ENCODE assay signal across 27 mouse cellular contexts in the genomic region with DNA sequence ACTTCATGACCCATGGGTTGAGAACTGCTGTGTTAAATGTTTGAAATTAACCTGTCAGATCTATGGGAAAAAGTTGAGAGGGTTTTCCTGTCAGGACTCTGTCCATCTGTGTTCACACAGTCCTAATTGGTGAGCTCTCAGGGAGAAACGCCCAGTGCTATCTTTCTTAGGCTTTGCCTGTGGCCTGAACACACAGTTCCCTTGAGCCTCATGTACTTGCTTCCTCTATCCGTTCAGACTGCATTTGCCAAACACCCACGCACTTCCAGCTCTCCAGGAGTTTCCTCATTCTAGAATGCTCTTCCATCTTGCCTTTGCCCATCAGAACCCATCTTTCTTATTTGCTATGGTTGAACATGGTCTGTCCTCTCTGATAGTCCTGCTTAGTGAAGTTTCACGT. TPM values are rescaled to one million over a fixed set of nuclear protein-coding genes. Genes with fewer than 3 reads are reported as not detected.
A peak's percentile ranks its signal among the peaks of the same experiment; 100 is the strongest.
DNase-seq lines count a peak whose midpoint lies in the region; ATAC-seq lines count a peak whose summit lies in the region.
"Had no signal": no experiment of that assay in that cellular context is flagged by ENCODE, and none has a peak within 500 bp of the region (broad histone marks: within the 10 kb centered on the region; RNA-seq: fewer than 3 reads in every experiment).

No protein-coding gene starts in this region.

- H3K27ac ChIP-seq in heart, embryonic 12.5 days (ENCODE audit: poor library complexity, severe bottlenecking), result no peak overlapping the region
- no peak overlapping the region for H3K27ac ChIP-seq in liver, embryonic 12.5 days
- H3K27ac ChIP-seq: embryonic facial prominence, embryonic 12.5 days; forebrain, embryonic 15.5 days; gastrocnemius, adult 2 months; hindbrain, embryonic 12.5 days; hindbrain, postnatal 0 days; intestine, embryonic 15.5 days; kidney, postnatal 0 days; liver, embryonic 15.5 days; midbrain, embryonic 12.5 days; neural tube, embryonic 13.5 days had no signal

- no peak for ATAC-seq in heart, embryonic 12.5 days (ENCODE audit: insufficient number of reproducible peaks, low FRiP score)
- ATAC-seq in liver, embryonic 12.5 days, result no peak
- ATAC-seq: forebrain, embryonic 15.5 days; hindbrain, postnatal 0 days; intestine, embryonic 15.5 days had no signal

- no peaks in the 10 kb centered on the region for H3K27me3 ChIP-seq in heart, embryonic 12.5 days (replicated peaks)
- H3K27me3 ChIP-seq in liver, embryonic 12.5 days (replicated peaks), result no peaks in the 10 kb centered on the region
- H3K27me3 ChIP-seq: embryonic facial prominence, embryonic 12.5 days; forebrain, embryonic 15.5 days; hindbrain, embryonic 12.5 days; intestine, embryonic 15.5 days; liver, embryonic 15.5 days; midbrain, embryonic 12.5 days; neural tube, embryonic 13.5 days had no signal

- H3K9me3 ChIP-seq in heart, embryonic 12.5 days (replicated peaks), result peaks cover 8% of the 10 kb centered on the region; the same call in 1 of the 2 replicates
- H3K9me3 ChIP-seq in liver, embryonic 12.5 days (replicated peaks), result no peaks in the 10 kb centered on the region
- H3K9me3 ChIP-seq: embryonic facial prominence, embryonic 12.5 days; forebrain, embryonic 15.5 days; hindbrain, embryonic 12.5 days; intestine, embryonic 15.5 days; liver, embryonic 15.5 days; midbrain, embryonic 12.5 days; neural tube, embryonic 13.5 days had no signal

- peak; percentile 28 for DNase-seq in heart, adult 8-10 months (ENCODE audit: low spot score)
- DNase-seq in adipocyte (ENCODE audit: low spot score), result peak; percentile 18
- DNase-seq in heart, postnatal 14 days, result peak; percentile 16 to 26
- DNase-seq in kidney, adult 9 months, result no peak
- DNase-seq: adrenal gland, postnatal 10 days; B cell, adult 2 months; cerebellum, adult 9-11 months; embryo, embryonic 11 days; gastrocnemius, adult 2 months; kidney, adult 2 months; liver; lung, embryonic 14.5 days; right cerebral cortex, postnatal 4 days; thymus, adult 2 months; thymus, postnatal 4 days had no signal

- no peak overlapping the region for H3K4me3 ChIP-seq in heart, embryonic 12.5 days
- H3K4me3 ChIP-seq in liver, embryonic 12.5 days, result no peak overlapping the region
- H3K4me3 ChIP-seq: embryonic facial prominence, embryonic 12.5 days; forebrain, embryonic 15.5 days; gastrocnemius, adult 2 months; hindbrain, embryonic 12.5 days; intestine, embryonic 15.5 days; liver, embryonic 15.5 days; midbrain, embryonic 12.5 days; neural tube, embryonic 13.5 days had no signal

- no peak overlapping the region for H3K9ac ChIP-seq in heart, embryonic 12.5 days
- no peak overlapping the region for H3K9ac ChIP-seq in liver, embryonic 12.5 days
- H3K9ac ChIP-seq: embryonic facial prominence, embryonic 12.5 days; forebrain, embryonic 15.5 days; hindbrain, embryonic 12.5 days; intestine, embryonic 15.5 days; liver, embryonic 15.5 days; lung, embryonic 14.5 days; midbrain, embryonic 12.5 days; neural tube, embryonic 13.5 days had no signal

- H3K4me1 ChIP-seq in heart, embryonic 12.5 days (replicated peaks), result no peaks in the 10 kb centered on the region
- no peaks in the 10 kb centered on the region for H3K4me1 ChIP-seq in liver, embryonic 12.5 days
- H3K4me1 ChIP-seq: embryonic facial prominence, embryonic 12.5 days; forebrain, embryonic 15.5 days; hindbrain, embryonic 12.5 days; intestine, embryonic 15.5 days; liver, embryonic 15.5 days had no signal

- intact Hi-C loops in heart, postnatal 14 days (cut with DNase I), result no loop called here

- H3K36me3 ChIP-seq in heart, embryonic 12.5 days, result no peaks in the 10 kb centered on the region
- H3K36me3 ChIP-seq in liver, embryonic 12.5 days, result no peaks in the 10 kb centered on the region
- H3K36me3 ChIP-seq: embryonic facial prominence, embryonic 12.5 days; forebrain, embryonic 15.5 days; hindbrain, embryonic 12.5 days; intestine, embryonic 15.5 days; liver, embryonic 15.5 days; midbrain, embryonic 12.5 days; neural tube, embryonic 13.5 days had no signal

- 69% methylated on average over 4 of the region's 4 CpGs for WGBS in heart, embryonic 12.5 days
- 50% methylated on average over 4 of the region's 4 CpGs for WGBS in liver, embryonic 12.5 days (ENCODE audit: insufficient replicate concordance)

- H3K4me2 ChIP-seq in heart, embryonic 12.5 days, result no peak overlapping the region
- H3K4me2 ChIP-seq in liver, embryonic 12.5 days, result no peak overlapping the region
- H3K4me2 ChIP-seq: embryonic facial prominence, embryonic 12.5 days; forebrain, embryonic 15.5 days; hindbrain, embryonic 12.5 days; intestine, embryonic 15.5 days; liver, embryonic 15.5 days; lung, embryonic 14.5 days; midbrain, embryonic 12.5 days; neural tube, embryonic 13.5 days had no signal

RNA-seq across cellular contexts. Expression of gene Atg4a-ps, which starts 2.6 kb away (rescaled TPM):
- total RNA-seq in heart, adult 8-10 months (2022), result 1 to 10 TPM in 2 of 4 experiments, not detected in 2; 2.1 to 3.1 TPM
- not detected in 2 replicates for polyA plus RNA-seq in heart, embryonic 12.5 days (2016; fragmentation: Nextera tagmentation; extraction: Ambion mirVana)
- total RNA-seq in heart, postnatal 14 days (2021), result 1 to 10 TPM in 1 of 2 experiments, not detected in 1; 2.7 TPM
- polyA plus RNA-seq in liver, embryonic 12.5 days (2016; fragmentation: Nextera tagmentation; extraction: Ambion mirVana), result 0.11 TPM in 2 replicates
- total RNA-seq: midbrain, postnatal 0 days had no signal
- polyA plus RNA-seq: forebrain, embryonic 15.5 days; hindbrain, embryonic 12.5 days; intestine, embryonic 15.5 days; kidney, adult 2 months; midbrain, postnatal 0 days; thymus, adult 2 months had no signal
